Mouse (Mus musculus) MEL (cell line): ENCODE data around the gene Cep55. TPM values are rescaled to one million over a fixed set of nuclear protein-coding genes. Genes with fewer than 3 reads are reported as not detected.

Experiments used
- DNase-seq: peaks from one replicate; pipeline ENCODE4 v3.0.0; 2011; ENCODE audit warnings: low read depth, low spot score
- H3K27ac ChIP-seq: 2 replicates; pipeline ENCODE4 v1.5.1; 2012; ENCODE audit warnings: low read depth, mild to moderate bottlenecking, control low read depth, low read length, moderate library complexity; ENCODE audit not compliant: control insufficient read depth
- H3K27me3 ChIP-seq, 2 experiments: fragments of 150-350 bp in 1 of 2; sonication (generic) in 1 of 2; 2 replicates each; pipeline ENCODE4 v1.6.1; 2012; ENCODE audit warnings: low read length in 2 of 2, mild to moderate bottlenecking in 2 of 2, improper control_type of control experiment in 1 of 2, moderate library complexity in 1 of 2; ENCODE audit not compliant: insufficient read depth in 2 of 2, control insufficient read depth in 1 of 2
- H3K36me3 ChIP-seq, 2 experiments: 2 replicates each; pipeline ENCODE4 v1.6.1; 2012 to 2014; ENCODE audit warnings: low read length in 2 of 2, improper control_type of control experiment in 1 of 2, inconsistent platforms in 1 of 2, mild to moderate bottlenecking in 1 of 2; ENCODE audit not compliant: insufficient read depth in 2 of 2, control insufficient read depth in 1 of 2
- H3K4me1 ChIP-seq, 2 experiments: fragments of 150-350 bp in 1 of 2; sonication (generic) in 1 of 2; 2 replicates each; pipeline ENCODE4 v1.6.1; 2012; ENCODE audit warnings: low read length in 2 of 2, improper control_type of control experiment in 1 of 2, mild to moderate bottlenecking in 1 of 2; ENCODE audit not compliant: insufficient read depth in 2 of 2, control insufficient read depth in 1 of 2
- H3K4me3 ChIP-seq, 2 experiments: fragments of 150-350 bp in 1 of 2; sonication (generic) in 1 of 2; 2 replicates each; pipeline ENCODE4 v1.5.1; 2012; ENCODE audit warnings: low read depth in 2 of 2, low read length in 2 of 2, mild to moderate bottlenecking in 2 of 2, moderate library complexity in 2 of 2, control low read depth in 1 of 2, improper control_type of control experiment in 1 of 2; ENCODE audit not compliant: control insufficient read depth in 1 of 2, insufficient read depth in 1 of 2
- H3K79me2 ChIP-seq: 2 replicates; pipeline ENCODE4 v1.6.1; 2012; ENCODE audit warnings: mild to moderate bottlenecking, low read length, moderate library complexity; ENCODE audit not compliant: control insufficient read depth, poor library complexity, insufficient read depth
- H3K9ac ChIP-seq: 2 replicates; pipeline ENCODE4 v1.6.1; 2012; ENCODE audit warnings: low read depth, mild to moderate bottlenecking, control low read depth, low read length, moderate library complexity; ENCODE audit not compliant: control insufficient read depth, poor library complexity, severe bottlenecking
- H3K9me3 ChIP-seq: fragments of 150-350 bp; sonication (generic); replicated peaks from 2 replicates; pipeline ENCODE4 v1.6.1; 2012; ENCODE audit warnings: mild to moderate bottlenecking, low read length, improper control_type of control experiment, moderate library complexity; ENCODE audit not compliant: insufficient read depth
- E2F4 ChIP-seq: IDR thresholded peaks from 2 replicates; pipeline ENCODE4 v1.6.1; 2011; ENCODE audit warnings: low read depth, low read length, improper control_type of control experiment, borderline replicate concordance
- ETS1 ChIP-seq: IDR thresholded peaks from 2 replicates; pipeline ENCODE4 v1.6.1; 2012; ENCODE audit warnings: low read depth, mild to moderate bottlenecking, inconsistent platforms, low read length, improper control_type of control experiment, moderate library complexity
- GABPA ChIP-seq: IDR thresholded peaks from 2 replicates; pipeline ENCODE4 v1.6.1; 2012; ENCODE audit warnings: low read depth, mild to moderate bottlenecking, inconsistent platforms, low read length, improper control_type of control experiment, moderate library complexity
- MEF2A ChIP-seq: IDR thresholded peaks from 2 replicates; pipeline ENCODE4 v1.6.1; 2014; ENCODE audit warnings: low read depth, mild to moderate bottlenecking, inconsistent platforms, low read length, improper control_type of control experiment; ENCODE audit not compliant: poor library complexity, insufficient replicate concordance, severe bottlenecking; ENCODE audit errors: extremely low read depth
- NELFE ChIP-seq: IDR thresholded peaks from 2 replicates; pipeline ENCODE4 v1.6.1; 2011; ENCODE audit warnings: low read depth, low read length, improper control_type of control experiment
- NRF1 ChIP-seq: IDR thresholded peaks from 2 replicates; pipeline ENCODE4 v1.6.1; 2014; ENCODE audit warnings: low read depth, mild to moderate bottlenecking, inconsistent platforms, low read length, improper control_type of control experiment, moderate library complexity; ENCODE audit not compliant: poor library complexity, insufficient read depth, severe bottlenecking
- POLR2AphosphoS2 ChIP-seq: IDR thresholded peaks from 2 replicates; pipeline ENCODE4 v1.6.1; 2011; ENCODE audit warnings: low read length, improper control_type of control experiment
- POLR2AphosphoS5 ChIP-seq: IDR thresholded peaks from 2 replicates; pipeline ENCODE4 v1.6.1; 2012; ENCODE audit warnings: low read depth, borderline replicate concordance, mild to moderate bottlenecking, inconsistent platforms, low read length, moderate library complexity, mixed read lengths
- RAD21 ChIP-seq: IDR thresholded peaks from 2 replicates; pipeline ENCODE4 v1.6.1; 2011; ENCODE audit warnings: mild to moderate bottlenecking, low read depth, low read length, improper control_type of control experiment
- SMC3 ChIP-seq: IDR thresholded peaks from 2 replicates; pipeline ENCODE4 v1.6.1; 2011; ENCODE audit warnings: low read depth, low read length, improper control_type of control experiment
- TCF12 ChIP-seq: IDR thresholded peaks from 2 replicates; pipeline ENCODE4 v1.6.1; 2014; ENCODE audit warnings: low read depth, mild to moderate bottlenecking, inconsistent platforms, low read length, improper control_type of control experiment, moderate library complexity
- USF1 ChIP-seq: IDR thresholded peaks from 2 replicates; pipeline ENCODE4 v1.6.1; 2014; ENCODE audit warnings: low read depth, mild to moderate bottlenecking, inconsistent platforms, low read length, improper control_type of control experiment, moderate library complexity
- polyA plus RNA-seq, 2 experiments: library from polyadenylated mRNA; stranded (reverse) in 1 of 2; unstranded in 1 of 2; fragments of >175 nt in 1 of 2; fragments of >200 nt in 1 of 2; gene quantifications; 2 replicates each; pipeline versions ENCODE4 v1.2.1 to v1.2.4; 2012; ENCODE audit warnings: low replicate concordance in 2 of 2, low read depth in 1 of 2; ENCODE audit not compliant: insufficient read length in 2 of 2, insufficient read depth in 1 of 2, missing spikeins in 1 of 2
- total RNA-seq: library from RNA; depleted of rRNA; stranded (reverse); fragments of 300-350 nt; gene quantifications from 2 replicates; pipeline ENCODE4 v1.2.3, GENCODE M21; 2012; rRNA removed

The Cep55 gene
- total and polyA plus RNA-seq, 3 experiments, result 11.1 to 17.1 TPM; not detected in 1

DNA sequence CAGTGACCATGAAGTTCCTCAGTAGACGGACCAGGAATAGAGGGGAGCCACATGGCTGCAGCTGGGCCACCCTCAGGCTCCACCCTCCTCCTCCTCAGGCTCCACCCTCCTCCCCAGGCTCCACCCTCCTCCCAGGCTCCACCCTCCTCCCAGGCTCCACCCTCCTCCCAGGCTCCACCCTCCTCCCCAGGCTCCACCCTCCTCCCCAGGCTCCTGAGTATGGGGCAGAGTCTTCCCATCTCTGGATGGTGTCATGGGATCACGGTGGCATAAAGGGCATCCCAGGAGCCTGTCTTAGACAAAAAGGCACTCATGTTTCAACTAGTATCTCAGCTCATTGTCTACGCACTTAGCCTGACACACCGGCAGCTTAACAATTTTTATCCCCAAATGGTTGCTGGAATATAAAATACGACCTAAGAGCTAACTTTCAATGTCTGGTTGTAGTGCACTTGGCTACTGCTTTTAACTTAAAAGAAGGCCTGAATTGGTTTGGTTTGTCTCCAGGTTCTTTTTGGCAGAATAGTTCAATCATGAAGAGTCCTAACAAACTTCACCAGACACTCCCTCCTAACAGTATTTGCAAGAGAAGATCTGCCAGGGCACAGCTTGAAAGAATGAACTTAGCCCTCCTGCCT, 65.4 kb downstream of the Cep55 start:
- H3K79me2 ChIP-seq, result no peaks in the 10 kb centered on the region

DNA sequence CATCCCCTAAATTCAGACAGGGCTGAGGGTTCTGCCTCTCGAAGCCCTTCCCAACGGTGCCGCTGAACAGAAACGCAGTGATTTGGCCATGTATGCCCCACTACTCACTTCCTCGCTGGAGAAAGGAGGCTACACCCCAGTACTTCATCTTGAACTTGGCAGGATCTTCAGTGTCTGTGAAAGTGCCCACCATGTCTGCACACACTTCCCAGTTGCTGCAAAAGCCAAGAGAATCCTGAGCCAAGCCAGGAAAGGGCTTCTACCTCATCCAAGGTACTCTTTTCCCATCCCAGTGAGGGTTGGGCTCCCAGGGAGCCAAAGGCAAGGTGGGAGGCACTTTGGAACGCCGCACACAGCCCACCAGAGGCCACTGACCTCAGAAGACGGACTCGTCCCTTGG, 69.1 kb downstream of the Cep55 start:
- TF ChIP-seq MEF2A (no peak), SMC3 (no peak)
- no peak overlapping the region for H3K4me3 ChIP-seq
- H3K27ac ChIP-seq, result no peak overlapping the region
- H3K9me3 ChIP-seq, result no peaks in the 10 kb centered on the region
- no peaks in the 10 kb centered on the region for H3K79me2 ChIP-seq
- no peak overlapping the region for H3K9ac ChIP-seq
- no peaks in the 10 kb centered on the region; a peak in 1 of 4 replicates for H3K27me3 ChIP-seq
- DNase-seq, result no peak
- H3K4me1 ChIP-seq, result no peaks in the 10 kb centered on the region
- H3K36me3 ChIP-seq, result no peaks in the 10 kb centered on the region

More for the DNA sequence above, 65.4 kb downstream of the Cep55 start:
- no peak for DNase-seq
- Histone ChIP-seq H3K36me3 (no peaks in the 10 kb centered on the region), H3K9ac (no peak overlapping the region), H3K27me3 (no peaks in the 10 kb centered on the region), H3K4me3 (no peak overlapping the region), H3K4me1 (no peaks in the 10 kb centered on the region), H3K9me3 (no peaks in the 10 kb centered on the region), H3K27ac (no peak overlapping the region)
- TF ChIP-seq NRF1 (no peak), POLR2AphosphoS5 (no peak), POLR2AphosphoS2 (no peak), USF1 (no peak), RAD21 (no peak), GABPA (no peak), ETS1 (no peak), TCF12 (no peak), NELFE (no peak), E2F4 (no peak)

Other genes with a start within 250 kb of the Cep55 start
- 0.04 TPM in 1 of 2 replicates, not detected in the other for gene Myof, start 11.4 kb upstream of the Cep55 start, total RNA-seq
- gene Myof, start 11.4 kb upstream of the Cep55 start, polyA plus RNA-seq, result not detected
- gene Ffar4, start 42.1 kb downstream of the Cep55 start, total RNA-seq, result not detected in 2 replicates
- not detected for gene Ffar4, start 42.1 kb downstream of the Cep55 start, polyA plus RNA-seq
- gene Rbp4, start 70.3 kb downstream of the Cep55 start, total RNA-seq, result not detected in 2 replicates
- not detected for gene Rbp4, start 70.3 kb downstream of the Cep55 start, polyA plus RNA-seq
- gene Pde6c, start 77.8 kb downstream of the Cep55 start, total RNA-seq, result not detected in 2 replicates
- gene Pde6c, start 77.8 kb downstream of the Cep55 start, polyA plus RNA-seq, result not detected
- gene Fra10ac1, start 169.1 kb downstream of the Cep55 start, total RNA-seq, result 9.1 and 10.7 TPM in 2 replicates
- 10 to 100 TPM in 1 of 2 experiments, not detected in 1; 17.0 TPM for gene Fra10ac1, start 169.1 kb downstream of the Cep55 start, polyA plus RNA-seq
- gene Lgi1, start 209.5 kb downstream of the Cep55 start, total RNA-seq, result not detected in 2 replicates
- gene Lgi1, start 209.5 kb downstream of the Cep55 start, polyA plus RNA-seq, result under 1 TPM in 1 of 2 experiments, not detected in 1; 0.01 TPM